Mouse (Mus musculus) olfactory bulb, adult 2 months (tissue): ENCODE measurements around the gene Gm19935.

Experiments used
- CTCF ChIP-seq: fragments of 200-500 bp; IDR thresholded peaks from 2 replicates; pipeline ENCODE4 v1.5.1; 2012; ENCODE audit warnings: low read depth, mild to moderate bottlenecking, low read length, moderate library complexity; ENCODE audit not compliant: insufficient read depth
- POLR2A ChIP-seq: fragments of 200-500 bp; IDR thresholded peaks from 2 replicates; pipeline ENCODE4 v1.6.1; 2012; ENCODE audit warnings: mild to moderate bottlenecking, low read depth, low read length, moderate library complexity; ENCODE audit not compliant: insufficient read depth

- TF ChIP-seq CTCF (no peak), POLR2A (no peak)
These were observed 15.5 kb upstream of the Gm19935 start for GRCm38 (mm10) chr8:90832576-90833289.
